Mouse (Mus musculus) ES-E14 (cell line): ENCODE measurements at regions not wholly inside any gene's neighbourhood (a gene's known extent, or its start where the extent isn't known, plus 50 kb on each side); places are given as distances from the start of the nearest gene placed in this dataset.

Experiments
- HCFC1 ChIP-seq: IDR thresholded peaks from 2 replicates; pipeline ENCODE4 v1.6.1; 2012; ENCODE audit warnings: low read length, inconsistent platforms, borderline replicate concordance; ENCODE audit not compliant: insufficient read depth
- ZNF384 ChIP-seq: IDR thresholded peaks from 2 replicates; pipeline ENCODE4 v1.6.1; 2012; ENCODE audit warnings: low read depth, low read length, inconsistent platforms

DNA sequence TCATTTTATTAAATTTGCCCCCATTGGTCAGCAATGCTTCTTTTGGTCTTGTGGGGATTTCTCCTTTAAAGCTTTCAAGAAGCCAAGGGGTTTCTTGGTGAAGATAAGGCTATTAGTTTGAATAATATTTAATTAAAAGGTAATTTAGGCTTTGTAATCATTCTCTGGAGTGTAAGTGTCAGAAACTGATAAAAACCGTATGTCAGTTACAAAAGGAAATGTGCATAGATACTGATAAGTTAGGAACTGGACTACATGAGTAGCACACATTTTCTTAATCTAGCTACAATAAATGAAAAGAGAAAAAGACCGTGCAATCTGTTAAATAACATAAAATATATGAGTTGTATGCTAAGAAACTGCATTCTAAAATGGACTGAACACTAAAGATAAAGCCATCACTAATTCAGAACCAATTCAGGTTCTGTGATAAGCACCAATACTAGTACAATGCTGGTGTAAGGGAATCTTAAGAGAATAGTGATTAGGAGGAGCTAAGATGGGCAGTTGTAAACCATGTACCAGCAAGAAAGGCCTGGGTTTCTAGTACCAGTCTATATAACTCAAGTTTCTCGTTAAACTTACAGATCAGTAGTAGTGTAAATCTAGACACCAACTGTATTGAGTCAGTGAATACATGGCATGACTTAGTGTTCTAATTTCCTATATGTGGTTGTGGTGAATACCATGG, 416.5 kb upstream of the Cdh9 start:
- TF ChIP-seq ZNF384 (no peak), HCFC1 (no peak)
